Mouse (Mus musculus) heart, adult 8-10 months (tissue): ENCODE results near the gene Fam114a2. TPM values are rescaled to one million over a fixed set of nuclear protein-coding genes. Genes with fewer than 3 reads are reported as not detected.

Experiments
- DNase-seq: peaks from one replicate; pipeline ENCODE4 v3.0.0; 2022; ENCODE audit warnings: low spot score
- total RNA-seq, 4 experiments: library from RNA; stranded (reverse); gene quantifications; 2 replicates each; pipeline ENCODE4 v1.2.4; 2022

Gene Fam114a2
- total RNA-seq, 4 experiments from 2014 or later, result 42.2 to 45.8 (median 44.2) TPM

DNA sequence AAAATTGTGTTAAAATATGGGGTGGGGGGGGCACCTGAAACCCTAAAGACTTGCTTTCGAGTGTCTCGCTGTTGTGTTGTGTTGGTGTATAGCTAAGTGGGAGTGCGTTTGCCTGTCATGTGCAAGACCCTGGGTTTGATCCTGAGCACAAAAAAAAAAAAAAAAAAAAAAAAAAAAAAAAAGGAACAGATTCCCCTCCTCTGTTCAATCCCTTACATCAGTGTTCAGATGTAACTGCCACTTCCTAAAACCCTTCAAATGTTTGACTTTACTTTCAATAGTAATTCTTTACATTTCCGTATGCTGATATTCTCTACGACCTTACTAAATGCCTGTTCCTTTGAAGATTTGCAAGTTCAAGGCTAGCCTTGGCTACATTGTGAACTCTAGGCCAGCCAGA lies 887 bp upstream of the Fam114a2 start:
- no peak for DNase-seq

DNA sequence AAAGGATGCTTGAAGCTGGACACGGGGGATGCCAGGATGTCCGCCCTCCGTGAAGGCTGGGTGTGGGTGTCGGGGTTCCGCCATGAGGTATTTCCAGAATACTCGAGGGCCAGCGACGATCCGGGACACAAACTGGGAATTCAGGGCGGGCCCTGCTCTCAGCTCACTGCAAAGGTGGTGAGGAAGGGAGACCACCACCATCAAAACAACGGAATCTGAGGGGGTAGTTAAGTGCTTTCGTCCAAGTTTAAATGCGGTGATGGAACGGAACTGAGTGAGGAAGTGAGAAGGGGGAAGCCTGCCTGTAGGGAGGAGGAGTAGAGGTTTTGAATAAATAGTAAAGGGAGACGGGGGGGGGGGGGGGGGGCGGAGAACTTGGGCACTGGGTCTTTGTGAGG lies 333 bp upstream of the Fam114a2 start:
- no peak for DNase-seq

DNA sequence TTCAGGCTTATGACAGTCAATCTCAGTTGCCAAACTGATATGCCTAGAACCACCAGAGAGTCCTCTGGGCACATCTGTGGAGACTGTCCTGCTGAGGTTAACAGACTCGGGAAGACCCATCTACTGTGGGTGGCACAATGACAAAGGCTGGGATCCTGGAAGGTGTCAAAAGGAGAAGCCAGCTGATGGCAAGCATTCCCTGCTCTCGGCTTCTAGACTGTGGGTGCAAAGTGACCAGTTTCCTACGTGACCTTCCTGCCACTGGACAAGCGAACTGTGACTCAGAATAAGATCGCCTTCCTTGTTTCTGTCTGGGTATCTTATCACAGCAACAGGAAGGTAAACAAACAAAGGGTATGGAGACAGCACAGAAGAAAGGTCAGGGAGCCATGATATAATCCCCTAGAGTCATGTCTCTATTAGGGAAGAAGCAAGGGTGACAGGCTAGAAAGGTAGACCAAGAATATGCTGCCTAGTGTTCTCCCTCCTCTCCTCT lies 1.4 kb downstream of the Fam114a2 start:
- DNase-seq, result no peak

DNA sequence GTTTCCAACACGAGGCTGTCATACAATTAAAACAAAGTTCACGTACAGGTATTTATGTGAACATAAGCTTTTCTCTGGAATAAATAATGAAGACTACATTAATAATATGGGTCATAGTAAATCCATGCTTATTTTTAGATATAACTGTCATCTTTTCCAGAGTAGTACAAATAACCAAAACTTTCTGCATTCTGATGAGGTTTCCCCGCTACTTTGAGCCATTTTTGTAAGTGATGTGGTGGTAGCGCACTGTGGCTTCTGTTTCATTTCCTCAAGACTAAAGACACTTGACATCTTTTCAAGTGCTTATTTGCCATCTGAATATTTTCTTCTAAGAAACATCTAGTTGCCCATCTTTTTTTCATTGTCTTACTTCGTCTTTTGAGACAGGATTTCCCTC lies 3.2 kb downstream of the Fam114a2 start:
- no peak for DNase-seq

DNA sequence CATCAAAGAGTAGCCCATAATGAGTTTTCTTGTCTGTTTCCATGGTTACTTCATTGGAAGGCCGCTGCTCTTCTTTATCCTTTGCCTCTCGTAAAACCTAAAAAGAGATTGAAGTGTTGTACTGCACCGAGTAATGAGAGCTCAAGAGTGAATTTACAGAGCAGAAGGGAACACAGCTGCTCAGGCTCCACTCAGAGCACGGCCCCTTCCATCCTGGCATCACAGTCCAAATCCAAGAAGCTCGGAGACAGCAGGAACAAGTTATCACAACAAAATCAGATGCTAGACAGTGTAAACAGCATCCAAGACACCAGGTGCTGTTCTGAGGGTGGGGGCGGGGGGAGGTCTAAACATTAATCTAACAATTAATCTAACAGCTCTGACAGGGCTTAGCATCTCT lies 11.5 kb downstream of the Fam114a2 start:
- no peak for DNase-seq

DNA sequence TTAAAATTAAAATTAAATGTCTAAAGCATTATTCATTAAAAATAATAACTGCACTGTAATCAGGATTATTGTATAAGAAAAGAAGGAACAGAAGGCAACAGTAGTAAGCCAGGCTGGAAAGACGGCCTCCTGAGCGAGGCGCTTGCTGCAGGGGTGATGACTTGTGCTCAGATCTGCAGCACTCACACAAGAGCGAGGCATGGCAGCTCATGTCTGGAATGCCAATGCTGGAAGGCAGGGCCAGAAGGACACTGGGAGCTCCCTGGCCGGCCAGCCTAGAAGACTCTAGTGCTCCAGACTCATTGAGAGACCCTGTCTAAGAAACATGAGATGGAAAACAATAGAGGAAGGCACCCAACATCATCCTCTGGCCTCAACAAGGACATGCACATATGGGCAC lies 15.3 kb downstream of the Fam114a2 start:
- DNase-seq, result no peak

DNA sequence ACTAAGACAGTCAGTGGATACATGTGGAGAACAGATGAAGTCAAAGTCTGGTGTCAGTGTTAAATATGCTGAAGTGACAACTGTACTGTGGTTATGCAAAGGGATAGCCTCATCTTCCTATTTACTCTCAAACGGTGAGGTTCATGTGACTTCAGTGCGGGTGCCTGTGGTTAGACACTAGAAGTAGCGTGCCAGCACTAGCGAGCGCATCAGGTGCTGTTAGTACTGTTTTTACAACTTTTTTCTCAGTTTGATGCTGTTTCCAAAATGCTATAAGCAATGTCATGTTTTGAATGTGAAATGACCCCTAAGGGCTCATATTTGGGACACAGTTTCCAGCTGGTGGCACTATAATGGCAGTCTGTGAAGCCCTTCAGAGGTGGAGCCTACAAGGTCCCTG lies 20.2 kb downstream of the Fam114a2 start:
- DNase-seq, result no peak

DNA sequence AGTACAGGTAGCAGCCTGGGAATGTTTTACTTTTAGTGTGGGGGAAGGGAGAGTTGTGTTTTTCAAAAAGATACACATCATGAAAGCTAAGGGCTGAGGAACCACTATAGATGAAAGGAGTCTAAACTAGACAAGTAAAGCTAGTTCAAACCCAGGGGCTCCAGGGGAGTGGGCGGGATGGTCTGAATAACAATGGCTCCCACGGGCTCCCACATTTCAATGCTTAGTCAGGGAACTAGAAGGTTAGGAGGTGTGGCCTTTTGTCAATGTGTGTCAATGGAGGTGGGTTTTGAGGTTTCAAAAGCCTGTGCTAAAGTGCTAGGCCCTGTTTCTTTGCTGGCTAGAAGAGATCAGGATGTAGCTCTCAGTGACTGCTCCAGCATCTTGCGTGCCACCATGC lies 20.7 kb downstream of the Fam114a2 start:
- DNase-seq, result no peak

DNA sequence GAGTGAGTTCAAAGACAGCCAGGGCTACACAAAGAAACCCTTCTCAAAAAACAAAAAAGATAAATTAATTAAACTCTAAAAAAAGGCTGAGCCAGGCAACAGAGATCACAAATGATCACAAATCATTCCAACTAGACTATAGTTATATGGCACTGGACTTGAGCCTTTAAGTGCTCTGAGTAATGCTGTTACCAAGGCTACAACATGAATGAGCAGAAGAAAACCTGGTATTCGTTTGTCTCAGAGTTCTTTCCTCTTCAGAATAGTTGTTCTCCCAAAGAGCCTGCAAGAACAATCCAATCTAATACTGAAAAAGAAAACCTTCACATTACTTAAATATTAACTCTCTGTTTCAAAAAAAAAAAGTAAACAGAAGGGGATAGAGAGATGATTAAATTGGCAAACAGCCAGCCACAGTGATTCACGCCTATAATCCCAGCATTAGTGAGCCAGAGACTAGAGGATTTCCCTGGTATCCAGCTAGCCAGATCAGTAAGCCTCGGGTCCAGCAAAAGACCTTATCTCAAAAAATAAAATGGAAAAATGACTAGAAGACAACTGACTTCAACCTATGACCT lies 21.9 kb downstream of the Fam114a2 start:
- DNase-seq, result no peak

DNA sequence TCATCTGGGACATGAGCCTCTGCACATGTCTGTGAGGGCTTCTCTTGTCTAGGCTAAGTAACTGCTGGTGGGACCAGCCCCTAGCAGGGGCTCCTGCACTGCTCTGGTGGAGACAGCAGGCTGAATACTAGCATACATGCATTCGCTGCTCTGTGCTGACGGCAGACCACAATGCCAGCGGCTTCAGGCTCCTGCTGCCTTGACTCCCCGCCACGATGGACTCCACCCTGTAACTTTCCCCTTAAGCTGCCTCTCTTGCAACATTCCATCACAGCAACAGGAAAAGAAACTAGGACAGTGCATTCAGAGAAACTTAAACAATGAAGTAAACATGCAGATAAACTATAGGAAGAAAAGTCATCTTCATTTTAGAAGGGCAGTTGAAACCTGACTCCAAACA lies 30.0 kb downstream of the Fam114a2 start:
- no peak for DNase-seq

DNA sequence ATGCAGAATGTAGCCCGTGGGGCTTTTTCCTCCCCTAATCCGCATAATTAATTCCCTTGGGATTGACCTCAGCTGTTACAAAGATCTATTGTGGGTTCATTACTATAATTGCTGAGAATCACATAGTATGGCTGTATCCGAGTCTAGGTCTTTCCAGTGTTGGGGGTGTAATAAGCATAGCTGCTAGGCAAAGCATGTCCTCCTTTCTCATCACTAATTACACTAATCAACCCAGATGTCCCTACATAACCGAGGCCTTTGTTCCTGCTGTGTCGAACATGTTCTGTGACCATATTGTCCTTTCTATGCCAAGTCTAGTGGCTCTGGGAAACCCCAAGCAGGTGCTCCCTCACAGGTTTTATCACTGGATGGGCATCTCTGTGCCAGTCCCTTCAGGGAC lies 40.3 kb downstream of the Fam114a2 start:
- DNase-seq, result no peak

DNA sequence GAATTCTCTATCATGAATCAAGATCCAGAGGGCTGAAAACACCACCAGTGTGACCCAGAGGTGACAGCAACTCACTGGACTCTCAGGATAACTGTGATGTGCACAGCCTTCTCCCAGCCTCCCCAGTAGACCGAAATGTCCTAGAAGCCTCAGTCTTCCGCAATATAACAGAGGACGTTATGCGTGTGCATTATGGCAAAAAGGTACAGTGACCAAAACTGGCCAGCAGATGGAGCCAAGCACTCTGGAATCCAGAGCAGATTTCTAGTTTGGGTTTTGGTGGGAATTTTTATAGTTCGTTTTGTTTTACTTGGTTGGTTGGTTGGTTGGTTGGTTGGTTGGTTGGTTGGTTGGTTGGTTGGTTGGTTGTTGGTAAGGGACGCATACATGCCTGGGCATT lies 43.3 kb downstream of the Fam114a2 start:
- DNase-seq, result no peak

DNA sequence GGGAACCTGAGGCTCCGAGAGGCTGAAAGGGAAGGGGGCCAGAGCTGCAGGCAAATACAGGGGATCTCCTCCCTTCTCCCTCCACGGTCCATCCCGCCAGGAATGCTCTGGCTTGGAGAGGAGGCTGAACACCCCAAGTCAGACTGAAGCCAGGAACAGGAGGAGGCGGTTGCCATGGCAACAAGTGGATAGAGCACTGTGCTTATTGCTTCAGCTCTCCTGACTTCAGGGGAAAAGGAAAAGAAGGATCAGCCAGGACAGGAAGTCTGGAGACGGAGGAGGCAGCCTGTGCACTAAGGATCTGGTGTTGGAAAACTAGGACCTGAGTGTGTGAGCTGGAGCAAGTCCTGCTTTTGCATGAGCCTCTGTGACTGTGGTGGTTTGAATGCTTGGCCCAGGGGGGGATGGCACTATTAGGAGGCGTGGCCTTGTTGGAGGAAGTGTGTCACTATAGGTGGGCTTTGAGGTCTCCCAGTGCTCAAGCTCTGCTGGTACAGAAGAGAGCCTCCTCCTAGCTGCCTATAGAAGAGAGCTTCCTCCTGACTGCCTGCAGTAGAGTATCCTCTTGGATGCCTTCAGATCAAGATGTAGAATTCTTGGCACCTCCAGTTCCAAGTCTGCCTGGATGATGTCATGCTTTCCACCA lies 44.0 kb downstream of the Fam114a2 start:
- DNase-seq, result no peak

DNA sequence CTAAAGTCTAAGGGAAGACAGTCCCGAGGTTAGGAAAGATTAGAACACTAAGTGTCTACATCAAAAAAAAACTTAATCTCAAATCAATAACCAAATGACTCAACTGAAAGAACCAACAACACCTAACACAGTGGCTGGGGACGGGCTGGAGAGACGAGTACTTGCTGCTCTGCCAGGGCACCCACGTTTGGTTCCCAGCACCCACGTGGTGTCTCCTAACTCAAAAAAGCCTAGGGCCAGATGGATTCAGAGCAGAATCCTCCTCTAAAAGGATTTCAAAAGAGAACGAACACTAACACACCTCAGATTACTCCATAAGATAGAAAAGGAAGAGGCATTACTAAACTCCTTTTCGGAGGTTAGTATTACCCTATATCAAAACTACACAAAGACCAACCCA lies 47.4 kb downstream of the Fam114a2 start:
- DNase-seq, result no peak

DNA sequence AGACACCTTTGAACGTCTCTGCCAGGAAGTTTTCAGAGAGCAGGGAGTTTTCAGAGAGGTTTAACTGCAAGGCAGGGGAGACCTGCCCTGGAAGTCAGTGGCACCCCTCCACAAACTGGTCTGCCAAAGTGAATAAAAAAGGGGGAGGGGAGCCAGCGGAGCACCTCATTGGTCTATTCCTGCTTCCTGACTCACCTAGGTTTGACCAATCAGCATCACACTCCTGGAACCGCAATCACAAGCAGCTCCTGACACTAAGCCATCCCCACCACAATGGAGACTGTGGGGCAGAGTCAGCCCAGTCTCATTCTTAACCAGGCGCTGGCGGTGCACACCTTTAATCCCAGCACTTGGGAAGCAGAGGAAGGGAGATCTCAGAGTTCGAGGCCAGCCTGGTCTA lies 48.4 kb downstream of the Fam114a2 start:
- DNase-seq, result no peak

DNA sequence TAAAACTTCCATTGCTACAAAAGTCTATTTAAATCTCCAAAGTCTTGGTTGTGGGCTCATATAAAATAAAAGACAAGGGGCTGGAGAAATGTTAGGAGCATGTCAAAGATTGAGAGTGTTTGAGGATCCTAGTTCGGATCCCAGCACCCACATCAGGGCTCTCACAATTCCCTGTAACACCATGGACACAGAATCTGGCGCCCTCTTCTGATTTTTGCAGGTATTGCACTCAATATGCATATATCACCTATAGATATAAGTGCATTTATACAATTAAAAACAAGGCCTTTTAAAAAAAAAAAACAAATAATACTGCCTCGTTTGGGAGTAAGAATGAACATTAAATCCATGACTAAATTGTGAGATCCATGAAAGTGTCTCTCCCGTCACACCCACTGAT lies 49.7 kb downstream of the Fam114a2 start:
- DNase-seq, result no peak

DNA sequence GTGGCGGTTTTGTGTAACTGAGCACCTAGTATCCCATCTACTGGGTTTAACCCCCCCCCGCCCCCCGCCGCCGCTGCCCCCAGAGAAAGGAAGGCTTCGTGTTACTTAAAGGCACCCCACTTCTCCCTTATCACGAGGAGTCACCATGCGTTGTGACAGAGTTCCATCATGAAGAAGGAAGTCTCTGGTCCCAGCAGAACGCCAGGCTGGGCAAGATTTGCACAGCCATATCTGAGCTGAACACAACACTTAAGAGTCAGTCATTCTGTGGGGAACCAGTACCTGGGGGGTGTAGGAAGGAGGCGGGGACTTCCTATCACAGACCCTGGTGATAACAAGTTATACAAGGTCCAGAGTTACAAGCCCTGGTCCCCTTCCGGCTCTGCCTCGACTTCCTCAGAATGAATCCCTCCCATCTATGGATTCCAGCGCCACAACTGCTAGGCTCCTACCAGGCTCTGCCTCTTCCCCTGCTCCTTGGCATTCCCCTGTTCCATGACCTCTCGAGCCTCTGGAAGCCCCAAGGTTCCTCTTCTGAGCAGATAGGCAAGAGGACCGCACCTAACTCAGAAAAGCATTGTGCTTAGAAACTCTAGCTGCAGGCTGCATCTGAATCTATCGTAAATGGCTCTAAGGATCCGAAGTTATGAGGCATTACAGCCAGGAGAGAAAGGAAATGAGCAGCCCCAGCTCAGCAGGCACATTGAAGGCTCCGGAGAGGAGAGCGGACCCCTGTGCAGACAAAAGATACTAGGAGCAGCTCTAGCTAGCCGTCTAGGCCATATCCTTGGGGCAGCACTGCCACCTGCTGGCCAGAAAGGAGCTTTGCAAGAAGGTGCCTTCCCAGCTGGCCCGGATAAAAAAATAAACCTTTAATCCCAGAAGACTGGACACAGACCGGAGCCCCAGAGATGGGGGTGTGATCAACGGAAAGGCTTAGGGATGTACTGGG lies 51.0 kb downstream of the Fam114a2 start:
- peak; percentile 58 for DNase-seq

DNA sequence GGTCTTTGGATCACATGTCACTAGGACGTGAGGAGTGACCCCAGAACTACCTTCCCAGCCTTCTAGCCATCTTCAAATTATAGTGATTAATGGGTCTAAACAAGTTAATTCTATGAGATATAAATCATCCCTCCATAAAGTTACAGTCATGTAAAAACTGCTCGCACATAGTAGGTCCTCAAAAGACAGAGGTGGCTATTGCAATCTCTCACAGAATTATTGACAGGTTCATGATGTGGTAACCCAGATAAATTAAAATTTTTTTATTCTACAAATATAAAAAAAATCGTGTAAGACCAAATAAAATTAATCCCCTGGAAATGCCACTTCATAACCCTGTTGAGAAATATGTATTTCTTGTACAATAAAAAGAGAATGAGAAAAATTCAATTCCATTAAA lies 52.6 kb downstream of the Fam114a2 start:
- no peak for DNase-seq

DNA sequence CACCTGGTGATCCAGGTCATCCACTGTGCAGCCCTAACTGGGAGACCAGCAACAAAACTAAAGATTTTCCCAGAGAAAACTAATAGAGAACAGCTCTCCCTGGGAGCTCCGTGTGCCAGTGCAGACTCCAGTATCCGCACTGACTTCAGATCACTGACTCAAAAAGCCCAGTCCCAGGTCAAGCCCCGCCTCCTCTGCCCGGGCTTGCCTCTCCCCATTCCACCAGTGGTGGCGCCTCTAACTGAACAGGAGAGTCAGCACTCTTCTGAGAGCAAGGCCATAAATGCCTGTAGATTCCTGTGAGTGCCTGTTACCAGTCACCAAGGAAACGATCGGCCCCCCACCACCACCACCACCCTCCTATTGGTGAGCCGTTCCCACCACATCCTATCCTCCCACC lies 53.4 kb downstream of the Fam114a2 start:
- no peak for DNase-seq

DNA sequence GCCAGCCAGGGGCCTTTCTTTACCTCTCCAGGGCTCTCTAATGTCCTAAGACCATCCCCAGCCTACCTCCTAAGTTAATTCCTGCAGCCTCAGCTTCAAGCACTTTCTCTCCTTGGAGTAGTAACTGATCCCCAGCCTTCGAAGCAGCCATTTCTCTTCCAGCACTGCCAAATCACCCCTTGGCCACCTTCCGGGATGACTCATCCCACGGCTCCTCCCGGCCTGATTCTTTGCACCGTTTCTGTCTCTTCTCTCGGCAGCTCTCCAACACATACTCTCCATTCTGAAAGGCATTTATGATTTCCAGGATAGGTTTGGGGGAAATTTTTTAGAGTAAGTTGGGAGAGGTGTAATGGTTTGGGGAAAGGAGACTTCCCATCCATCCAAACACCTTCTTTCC lies 58.7 kb downstream of the Fam114a2 start:
- DNase-seq, result no peak

DNA sequence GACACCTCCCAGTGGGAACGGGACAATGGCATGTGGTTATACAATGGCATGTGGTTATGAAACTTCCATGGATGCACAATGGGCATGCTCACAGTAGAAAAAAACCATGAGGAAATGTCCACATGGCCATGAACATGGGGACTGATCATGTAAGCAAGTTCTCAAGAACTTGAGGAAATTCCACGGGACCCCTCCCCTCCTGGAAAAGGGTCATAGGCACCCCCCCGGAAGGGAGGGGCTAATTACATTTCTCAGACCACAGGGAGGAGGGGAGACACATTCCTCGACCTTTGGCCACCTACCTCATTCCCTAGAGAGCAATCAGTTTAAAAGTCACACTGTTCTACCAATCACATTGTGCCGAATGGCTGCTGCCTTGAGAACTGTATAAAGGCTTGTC lies 64.0 kb downstream of the Fam114a2 start:
- DNase-seq, result peak; percentile 21

DNA sequence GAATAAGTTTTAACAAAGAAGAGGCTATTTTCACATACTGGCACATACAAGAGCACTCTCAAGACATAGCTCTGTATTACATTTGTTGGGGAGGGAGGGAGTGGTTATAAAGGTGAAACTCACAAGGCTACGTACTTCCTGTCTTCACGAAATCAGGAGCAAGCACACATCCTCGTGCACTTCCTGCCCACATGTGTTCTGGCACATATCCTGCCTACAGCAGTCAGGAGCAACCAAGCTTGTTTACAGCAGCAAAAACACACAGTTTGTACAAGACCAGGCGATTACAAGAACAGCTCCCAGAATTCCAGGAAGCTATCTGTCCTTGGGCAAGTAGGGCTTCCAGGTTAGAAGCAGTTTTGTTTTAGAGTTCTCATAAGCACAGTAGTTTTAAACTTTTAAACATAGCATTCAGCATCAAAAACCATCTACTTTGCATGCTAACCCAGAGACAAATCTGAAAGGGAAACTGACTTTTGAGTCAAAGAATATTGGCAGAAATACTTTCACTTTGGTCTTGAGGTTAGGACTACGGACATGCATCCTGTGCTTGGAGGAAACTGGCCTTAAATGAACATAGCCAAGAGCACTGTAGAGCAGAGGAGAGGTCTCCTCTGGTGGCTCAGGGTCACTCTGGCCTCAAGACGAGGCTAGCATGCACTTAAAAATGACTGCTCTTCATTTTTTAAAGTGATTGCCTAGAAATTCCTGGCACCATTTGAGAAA lies 73.0 kb downstream of the Fam114a2 start:
- DNase-seq, result peak; percentile 41
